Mouse (Mus musculus) liver, embryonic 14.5 days (tissue): ENCODE results near the gene Nckap1l.

Source experiments
- CTCF ChIP-seq: IDR thresholded peaks from 2 replicates; pipeline ENCODE4 v1.5.1; 2016; ENCODE audit warnings: antibody characterized with exemption, low read depth, control low read depth
- EP300 ChIP-seq: IDR thresholded peaks from 2 replicates; pipeline ENCODE4 v1.6.1; 2016; ENCODE audit warnings: antibody characterized with exemption, low read depth

- TF ChIP-seq CTCF (no peak), EP300 (no peak)
Measured at GRCm38 (mm10) chr15:103518600-103519385, 65.2 kb downstream of the Nckap1l start.
